Mouse (Mus musculus) CD4-positive naive resting alpha-beta T cell, adult 57 days (primary cell): Measurements from ENCODE around the gene Epb41l4b. TPM values are rescaled to one million over a fixed set of nuclear protein-coding genes. Genes with fewer than 3 reads are reported as not detected.

Experiments
- total RNA-seq: library from RNA; stranded (reverse); gene quantifications from one replicate; pipeline ENCODE4 v1.2.4, GENCODE M21; 2023

The Epb41l4b gene
- not detected for total RNA-seq

GRCm38 (mm10) chr4:57143026-57143937 is at the start of gene Epb41l4b:
TSS of gene Epb41l4b (minus strand) at chr4:57143437.

GRCm38 (mm10) chr4:56990215-56990584 is 153.0 kb downstream of the Epb41l4b start, which contains the start of gene Frrs1l:
TSS of gene Frrs1l (minus strand) at chr4:56990391.

GRCm38 (mm10) chr4:56946641-56947640 is 196.3 kb downstream of the Epb41l4b start, which contains the start of gene Tmem245:
TSS of gene Tmem245 (minus strand) at chr4:56947437.

Other genes with a start within 250 kb of the Epb41l4b start
- gene Tmem245, start 196.0 kb downstream of the Epb41l4b start, total RNA-seq = 37.0 TPM
- gene Frrs1l, start 153.0 kb downstream of the Epb41l4b start, total RNA-seq = not detected
- 1.9 TPM for gene Ptpn3, start 158.4 kb upstream of the Epb41l4b start, total RNA-seq